Mouse (Mus musculus): ENCODE data around the gene Abl1.
"Not testable (repeated sequence)": the region's sequence is repeated elsewhere in the genome, so short reads cannot be mapped to it uniquely, and the experiment has no call there.

The Abl1 gene

DNA sequence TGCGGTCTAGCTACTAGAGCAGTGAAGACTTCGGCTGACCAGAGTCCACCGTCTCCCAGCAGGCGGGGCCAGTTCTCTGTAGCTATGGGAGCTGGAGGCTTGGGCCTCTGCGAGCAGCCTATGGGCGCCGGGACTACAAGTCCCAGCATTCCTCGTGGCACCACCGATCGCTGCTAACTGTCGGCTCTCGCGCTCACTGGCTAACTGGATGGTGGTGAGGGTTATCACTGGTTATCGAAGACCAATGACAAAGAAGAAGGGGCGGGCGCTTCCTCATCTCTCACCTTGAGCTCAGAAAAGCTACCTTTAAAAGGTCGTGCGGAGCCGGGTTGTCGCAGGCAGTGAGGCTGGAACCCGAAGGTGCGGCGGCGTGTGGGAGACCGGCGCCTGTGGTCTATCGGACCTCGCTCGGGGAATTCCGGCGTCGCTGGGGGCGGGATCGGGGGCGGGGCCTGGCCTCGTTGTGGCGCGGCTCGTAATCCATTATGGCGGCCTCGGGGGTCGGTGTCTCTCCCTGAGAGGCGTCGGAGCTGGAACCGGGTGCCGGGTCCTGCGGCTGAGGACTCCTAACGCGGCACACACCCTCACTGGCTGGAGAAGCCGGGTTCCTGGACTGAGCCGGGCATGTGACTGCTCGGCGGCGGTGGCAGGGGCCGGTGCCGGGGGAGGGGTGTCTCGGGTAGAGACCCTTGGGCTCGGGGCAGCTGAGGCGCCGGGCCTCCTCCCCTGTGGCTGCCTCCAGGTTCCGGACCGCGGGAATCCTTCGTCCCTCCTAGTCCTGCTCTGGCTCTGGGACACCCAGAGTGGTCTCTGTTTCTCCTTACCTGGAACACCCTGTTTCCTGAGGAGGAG is at the start of gene Abl1:
Gene Abl1, plus strand, starts transcription at position 303 of the 852 bp plus-strand sequence.
- peak; percentile 100 for DNase-seq (ENCODE audit: low read depth, low spot score)

DNA sequence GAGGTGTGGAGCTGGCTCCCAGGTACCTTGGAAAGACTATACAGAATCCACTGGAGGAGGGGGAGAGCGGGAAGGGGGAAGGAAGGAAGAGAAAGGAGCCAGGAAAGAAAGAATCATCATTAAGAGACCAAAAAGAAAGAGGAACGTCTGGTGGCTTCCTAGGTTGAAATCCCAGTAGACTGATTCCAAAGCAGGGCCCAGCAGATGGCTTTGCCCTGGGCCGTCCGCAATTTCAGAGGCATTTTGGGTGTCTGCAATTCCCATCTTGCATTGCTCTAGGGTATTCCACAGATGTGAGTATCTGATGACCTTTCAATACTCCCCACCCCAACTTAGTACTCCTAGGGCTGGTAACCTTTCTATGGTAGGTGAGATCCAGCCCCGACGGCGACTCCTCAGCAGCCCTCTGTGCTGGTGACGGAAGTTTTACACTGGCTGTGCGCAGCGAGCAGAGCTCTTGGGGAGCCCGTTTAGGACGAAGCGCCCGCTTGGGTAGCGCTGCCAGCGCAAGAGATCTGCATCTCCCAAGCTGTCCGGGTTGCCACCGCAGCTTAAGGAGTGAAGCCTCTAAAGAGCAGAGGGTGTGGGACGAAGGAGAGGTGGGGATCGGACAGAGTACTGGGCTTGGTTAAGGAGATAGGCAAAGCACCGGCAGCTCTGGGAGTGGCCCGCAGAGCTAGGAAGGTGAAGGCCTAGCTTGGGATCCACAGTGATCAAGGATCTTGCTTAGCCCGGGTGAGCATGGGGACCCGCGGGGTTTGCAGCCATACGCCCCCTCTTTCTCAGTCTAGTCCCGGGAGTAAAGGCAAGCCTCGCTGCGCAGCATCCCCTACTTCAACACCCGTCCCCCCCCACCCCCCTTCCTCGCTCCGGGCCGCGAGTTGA is 49.4 kb upstream of the Abl1 start:
- DNase-seq (ENCODE audit: low read depth, low spot score): no peak

DNA sequence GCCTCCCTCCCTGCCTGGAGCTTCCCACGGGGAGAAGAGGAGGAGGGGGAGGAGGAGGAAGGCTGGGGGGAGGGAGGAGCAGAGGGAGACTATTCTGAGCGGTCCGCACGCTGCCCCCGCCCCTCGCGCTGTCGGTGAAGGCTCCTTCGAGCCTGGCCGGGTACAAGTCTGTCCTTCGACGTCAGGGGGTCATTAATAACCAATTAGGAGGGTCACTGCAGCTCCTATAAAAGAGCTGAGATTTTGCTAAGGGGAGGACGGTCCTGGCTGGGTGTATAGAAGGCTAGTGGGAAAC is 48.8 kb upstream of the Abl1 start:
- no peak for DNase-seq (ENCODE audit: low read depth, low spot score)

DNA sequence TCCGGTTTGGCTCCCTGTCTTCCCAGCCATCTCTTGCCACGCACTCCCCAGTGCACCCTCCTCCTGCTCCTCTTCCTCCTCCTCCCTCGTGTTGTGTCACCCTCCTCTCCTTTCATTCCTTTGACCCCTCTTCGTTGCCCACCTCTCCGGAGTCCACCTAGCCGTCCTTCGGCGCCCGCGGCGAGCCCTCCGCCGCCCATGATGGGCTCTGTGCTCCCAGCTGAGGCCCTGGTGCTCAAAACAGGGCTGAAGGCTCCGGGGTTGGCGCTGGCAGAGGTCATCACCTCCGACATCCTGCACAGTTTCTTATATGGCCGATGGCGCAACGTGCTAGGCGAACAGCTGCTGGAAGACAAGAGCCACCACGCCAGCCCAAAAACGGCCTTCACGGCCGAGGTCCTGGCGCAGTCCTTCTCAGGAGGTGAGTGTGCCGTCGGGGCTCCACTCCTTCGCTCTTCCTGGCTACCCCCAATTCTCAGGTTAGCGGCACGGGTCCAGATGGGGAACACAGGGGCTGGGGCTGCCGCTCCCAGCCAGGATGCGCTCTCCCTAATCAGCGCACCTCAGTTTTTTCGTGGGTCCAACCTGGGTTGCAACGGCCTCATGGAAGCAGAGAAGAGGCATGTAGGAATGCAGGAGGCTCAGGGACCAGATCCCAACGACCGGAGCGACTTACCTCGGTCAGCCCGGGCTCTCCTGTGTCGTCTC is 48.1 kb upstream of the Abl1 start, which contains the start of gene Prdm12:
Gene Prdm12, plus strand, starts transcription at position 137 of the 708 bp plus-strand sequence.
- DNase-seq (ENCODE audit: low read depth, low spot score): no peak

DNA sequence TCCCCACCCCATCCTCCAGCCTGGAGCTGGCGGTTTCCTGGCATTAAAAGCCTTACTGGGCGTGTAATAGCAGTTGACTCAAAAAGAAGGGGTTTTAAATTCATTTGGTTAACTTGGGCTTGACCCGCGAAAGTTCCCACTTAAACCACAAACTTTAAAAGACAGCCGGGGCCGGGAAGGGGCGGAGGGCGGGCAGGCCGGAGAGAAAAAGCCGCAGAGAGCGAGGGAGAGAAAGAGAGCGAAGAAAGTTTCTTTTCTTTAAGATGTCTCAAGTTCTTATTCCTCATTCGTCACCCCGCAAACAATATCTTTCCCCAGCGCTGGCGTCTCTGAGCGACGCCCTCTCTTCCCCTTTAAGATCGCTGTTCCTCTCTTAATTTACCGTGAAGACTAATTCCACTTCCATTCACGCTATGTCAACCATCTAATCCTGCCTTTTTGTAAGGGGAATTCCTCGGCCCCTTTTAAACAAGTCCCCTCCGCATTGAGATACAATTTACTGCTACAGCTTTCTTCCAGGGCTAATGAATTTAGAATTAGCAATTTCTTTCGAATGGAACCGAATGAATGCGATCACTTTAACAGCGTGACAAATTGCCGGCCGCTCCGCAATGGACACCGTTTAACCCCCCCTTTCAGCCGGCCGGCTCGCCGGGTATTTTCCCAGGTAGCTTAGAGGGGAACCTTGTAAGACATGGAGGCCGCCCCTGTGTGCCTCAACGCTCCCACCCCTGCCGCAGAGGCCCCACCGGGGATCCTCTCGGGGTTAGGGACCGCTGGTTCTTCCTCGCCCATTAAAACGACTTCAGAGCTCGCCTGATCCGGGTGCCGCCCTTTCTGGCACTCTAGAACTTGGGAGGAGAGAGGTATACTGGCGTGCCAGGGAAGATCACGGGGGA is 47.3 kb upstream of the Abl1 start:
- DNase-seq (ENCODE audit: low read depth, low spot score): no peak

DNA sequence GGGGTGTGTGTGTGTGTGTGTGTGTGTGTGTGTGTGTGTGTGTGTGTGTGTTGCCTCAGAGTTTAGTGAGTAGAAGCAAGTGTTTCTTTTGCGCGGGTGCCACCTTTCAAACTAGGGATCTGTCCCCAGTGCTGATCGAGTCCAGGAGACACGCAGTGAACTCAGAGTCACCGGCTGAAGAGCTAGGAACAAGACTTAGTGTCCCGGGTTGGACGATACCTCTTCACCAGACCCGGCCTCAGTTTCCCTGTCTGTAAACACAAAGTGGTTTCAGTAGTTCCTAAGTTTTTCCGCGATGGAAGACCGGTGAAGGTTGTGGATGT is 46.7 kb upstream of the Abl1 start:
- no peak for DNase-seq (ENCODE audit: low read depth, low spot score)

DNA sequence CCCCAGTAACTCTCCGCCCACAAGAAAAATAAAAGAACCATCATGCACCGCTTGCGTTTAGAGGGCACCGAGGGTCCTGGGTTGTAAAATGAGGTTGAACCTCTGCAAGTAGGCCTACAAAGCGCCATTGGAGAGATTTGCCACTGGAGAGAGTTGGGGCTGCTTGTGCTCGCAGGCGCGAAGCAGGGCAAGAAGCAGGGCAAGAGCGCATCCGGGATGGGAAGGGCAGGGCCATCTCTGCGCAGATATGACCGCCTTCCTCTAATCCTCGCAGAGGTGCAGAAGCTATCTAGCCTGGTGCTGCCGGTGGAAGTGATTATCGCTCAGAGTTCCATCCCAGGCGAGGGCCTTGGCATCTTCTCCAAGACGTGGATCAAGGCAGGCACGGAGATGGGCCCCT is 46.2 kb upstream of the Abl1 start:
- no peak for DNase-seq (ENCODE audit: low read depth, low spot score)

DNA sequence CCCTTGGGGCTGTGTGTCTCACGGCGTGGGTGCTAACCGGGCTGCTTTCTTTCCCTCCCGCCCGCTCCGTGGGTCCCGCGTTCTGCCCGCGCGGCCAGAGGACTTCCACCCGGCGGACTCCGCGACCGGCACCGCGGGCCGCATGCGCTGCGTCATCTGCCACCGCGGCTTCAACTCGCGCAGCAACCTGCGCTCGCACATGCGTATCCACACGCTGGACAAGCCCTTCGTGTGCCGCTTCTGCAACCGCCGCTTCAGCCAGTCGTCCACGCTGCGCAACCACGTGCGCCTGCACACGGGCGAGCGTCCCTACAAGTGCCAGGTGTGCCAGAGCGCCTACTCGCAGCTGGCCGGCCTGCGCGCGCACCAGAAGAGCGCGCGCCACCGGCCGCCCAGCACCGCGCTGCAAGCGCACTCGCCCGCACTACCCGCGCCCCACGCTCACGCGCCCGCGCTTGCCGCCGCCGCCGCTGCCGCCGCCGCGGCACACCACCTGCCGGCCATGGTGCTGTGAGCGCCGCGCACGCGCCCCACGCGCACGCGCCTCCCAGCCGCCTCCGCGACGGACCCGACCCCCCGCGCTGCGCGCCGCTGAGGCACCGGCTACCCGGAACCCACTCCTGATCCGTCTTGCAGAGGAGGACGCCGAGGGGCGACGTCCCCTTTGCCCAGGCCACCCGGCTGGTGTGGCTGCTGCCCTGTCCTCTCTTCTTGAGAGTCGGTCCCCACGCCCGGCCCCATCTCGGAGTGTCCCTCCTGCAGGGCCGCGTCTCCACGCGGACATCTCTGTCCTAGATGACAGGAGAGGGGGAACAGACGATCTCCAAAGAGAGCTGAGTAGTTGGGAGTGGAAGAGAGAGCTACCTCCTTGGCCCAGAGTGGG is 34.0 kb upstream of the Abl1 start:
- no peak for DNase-seq (ENCODE audit: low read depth, low spot score)

DNA sequence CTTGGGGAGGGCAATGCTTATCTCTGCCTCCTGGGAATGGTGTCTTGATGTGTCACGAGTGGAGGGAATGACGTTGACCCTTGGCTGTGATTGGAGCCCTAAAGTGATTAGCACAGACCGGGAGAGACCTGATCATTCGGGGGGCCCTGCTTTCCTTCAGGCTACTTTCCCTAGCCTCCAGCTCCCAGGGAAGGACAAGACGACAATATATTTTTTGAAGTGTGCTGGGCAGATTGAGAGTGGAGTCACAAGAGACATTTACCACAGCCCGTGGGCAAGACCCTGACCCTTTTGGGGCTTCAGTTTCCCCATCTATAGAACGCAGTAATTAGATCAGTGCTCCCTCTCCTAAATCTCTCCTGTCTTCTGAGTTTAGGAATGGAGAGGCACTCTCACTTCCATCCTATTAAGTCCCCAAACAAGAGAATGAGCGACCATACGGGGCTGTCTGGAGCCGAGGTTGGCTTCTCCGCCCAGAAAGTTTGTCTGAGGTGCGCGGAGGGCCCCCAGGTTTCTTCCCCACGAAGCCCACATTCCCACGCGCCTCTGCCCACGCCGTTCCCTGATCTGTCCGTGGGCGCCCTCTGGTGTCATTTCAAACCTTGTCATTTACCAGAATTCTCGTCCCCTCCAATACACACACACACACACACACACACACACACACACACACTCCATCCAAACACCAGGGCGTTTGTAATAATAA is 33.2 kb upstream of the Abl1 start:
- DNase-seq (ENCODE audit: low read depth, low spot score): peak; percentile 36

DNA sequence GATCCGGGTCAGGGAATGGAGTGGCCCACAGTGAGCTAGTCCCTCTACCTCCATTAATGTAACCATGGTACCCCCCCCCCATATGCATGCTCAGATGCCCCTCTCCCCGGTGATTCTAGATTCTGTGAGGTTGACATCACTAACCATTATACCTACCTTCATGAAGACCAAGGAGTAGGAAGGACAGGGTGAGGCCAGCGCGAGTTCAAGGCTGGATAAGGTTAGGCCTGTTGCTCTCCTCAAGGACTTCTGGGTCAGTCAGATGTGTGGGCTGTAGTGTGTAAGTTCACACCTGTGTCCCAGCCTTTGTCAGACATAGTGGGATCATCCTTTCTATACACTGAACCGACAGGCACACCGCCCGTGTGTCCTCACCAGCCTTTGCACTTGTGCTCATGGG is 31.8 kb upstream of the Abl1 start:
- no peak for DNase-seq (ENCODE audit: low read depth, low spot score)

DNA sequence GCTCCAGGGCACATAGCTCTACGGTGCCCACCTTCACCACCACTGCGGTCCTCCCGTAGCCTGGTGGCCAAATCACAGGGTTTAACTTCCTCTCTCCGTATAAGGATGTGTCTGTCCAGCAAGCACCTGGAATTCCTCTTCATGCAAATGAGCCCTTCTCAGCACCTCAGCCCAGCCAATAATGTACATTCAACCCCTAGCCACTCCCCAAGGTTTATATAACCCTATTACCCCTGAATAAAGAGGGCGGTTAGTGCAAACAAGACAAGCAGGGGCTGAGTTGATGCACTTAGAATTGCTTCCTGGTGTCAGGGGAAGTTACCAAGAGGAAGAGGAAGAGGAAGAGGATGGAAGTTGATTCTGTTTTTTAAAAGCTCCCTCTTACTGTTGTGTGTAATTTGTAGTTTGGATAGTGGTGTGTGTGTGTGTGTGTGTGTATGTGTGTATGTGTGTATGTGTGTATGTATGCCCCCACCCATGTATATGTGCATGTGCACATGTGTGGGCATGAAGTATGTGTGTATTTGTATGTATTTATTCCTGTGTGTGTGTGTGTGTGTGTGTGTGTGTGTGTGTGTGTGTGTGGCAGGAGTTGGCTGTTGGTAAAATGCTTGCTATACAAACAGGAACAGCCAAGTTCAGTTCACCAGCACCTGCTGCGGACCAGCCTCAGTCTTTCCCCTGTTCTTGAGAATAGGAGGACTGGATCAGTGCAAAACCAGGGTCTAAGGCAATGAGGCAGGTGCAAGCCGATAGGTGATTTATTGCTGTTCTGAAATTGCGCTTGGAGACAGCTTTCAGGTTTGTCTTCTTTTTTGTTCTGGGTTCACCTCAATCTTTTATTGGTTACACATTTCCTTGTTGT is 25.0 kb upstream of the Abl1 start:
- no peak for DNase-seq (ENCODE audit: low read depth, low spot score)

DNA sequence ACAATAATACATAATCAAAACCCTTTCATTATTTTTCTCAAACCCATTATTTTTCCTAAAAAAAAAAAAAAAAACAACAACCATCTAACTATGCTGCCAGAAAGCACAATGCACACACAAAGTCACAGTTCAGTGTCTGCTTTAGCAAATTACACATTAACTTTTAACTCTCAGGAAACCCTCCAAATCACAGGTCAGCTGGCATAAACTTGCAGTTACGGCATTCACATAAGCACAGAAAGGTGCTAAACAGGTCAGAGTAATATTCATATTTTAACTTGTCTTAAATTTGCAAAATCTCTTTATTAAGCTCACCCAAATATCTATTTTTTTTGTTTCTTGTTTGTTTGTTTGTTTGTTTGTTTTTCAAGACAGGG is 24.4 kb upstream of the Abl1 start:
- no peak for DNase-seq (ENCODE audit: low read depth, low spot score)

DNA sequence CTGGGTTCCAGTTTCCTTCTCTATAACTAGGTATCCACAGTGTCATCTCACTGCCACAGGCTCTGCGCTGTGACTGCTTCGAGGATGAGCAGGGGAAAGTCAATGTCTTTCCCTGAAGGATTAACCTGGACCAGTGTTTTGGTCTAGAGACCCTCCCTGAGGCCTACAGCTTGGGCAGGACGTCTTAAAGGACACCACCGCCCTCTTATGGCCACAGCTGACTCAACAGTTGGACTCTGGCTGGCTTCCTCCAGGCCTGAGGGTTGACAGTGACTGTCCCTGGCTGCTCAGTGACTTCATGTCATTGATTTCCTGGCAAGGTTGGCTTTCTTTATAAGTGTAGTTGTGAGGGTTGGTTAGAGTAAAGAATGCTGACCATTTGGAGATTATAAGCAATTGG is 20.8 kb upstream of the Abl1 start:
- DNase-seq (ENCODE audit: low read depth, low spot score): peak; percentile 39

DNA sequence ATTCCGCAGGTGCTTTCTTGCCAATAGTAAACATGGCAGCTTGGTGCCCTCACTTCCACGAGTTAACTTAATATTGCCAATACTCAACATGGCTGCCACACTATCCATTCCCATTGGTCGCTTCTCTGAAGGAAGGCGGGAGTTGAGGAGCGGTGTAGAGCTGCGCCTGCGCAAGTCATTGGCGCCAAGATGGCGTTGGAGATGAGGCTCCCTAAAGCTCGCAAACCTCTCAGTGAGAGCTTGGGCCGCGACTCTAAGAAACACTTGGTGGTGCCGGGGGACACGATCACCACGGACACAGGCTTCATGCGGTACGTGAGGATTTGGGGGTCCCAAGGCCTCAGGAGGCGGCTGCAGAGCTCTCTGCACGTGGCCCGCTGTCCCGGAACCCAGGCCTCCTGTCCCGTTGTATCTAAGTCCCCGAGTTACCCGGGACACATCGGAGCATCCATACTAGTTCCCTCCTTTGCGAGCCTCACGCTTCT is 17.6 kb upstream of the Abl1 start, which contains the start of gene Exosc2:
Gene Exosc2, plus strand, starts transcription at position 165 of the 485 bp plus-strand sequence.
- DNase-seq (ENCODE audit: low read depth, low spot score): peak; percentile 99

DNA sequence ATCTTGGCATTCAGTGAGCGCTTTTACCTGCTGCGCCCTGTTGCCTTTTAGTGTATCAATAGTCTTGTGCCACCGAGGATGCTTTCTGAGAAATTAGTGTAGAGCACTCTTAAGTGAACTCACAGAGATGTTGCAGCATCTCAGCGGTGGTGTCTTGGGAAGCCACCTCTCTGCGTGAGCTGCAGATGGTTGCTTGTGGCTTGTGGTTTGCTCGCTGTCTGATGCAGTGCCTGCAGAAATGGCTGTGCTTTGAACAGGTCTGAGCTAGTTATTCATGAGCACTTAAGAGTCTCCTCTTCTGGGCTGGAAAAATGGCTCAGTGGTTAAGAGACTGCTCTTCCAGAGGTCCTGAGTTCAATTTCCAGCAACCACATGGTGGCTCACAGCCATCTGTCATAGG is 9.5 kb upstream of the Abl1 start:
- no peak for DNase-seq (ENCODE audit: low read depth, low spot score)

DNA sequence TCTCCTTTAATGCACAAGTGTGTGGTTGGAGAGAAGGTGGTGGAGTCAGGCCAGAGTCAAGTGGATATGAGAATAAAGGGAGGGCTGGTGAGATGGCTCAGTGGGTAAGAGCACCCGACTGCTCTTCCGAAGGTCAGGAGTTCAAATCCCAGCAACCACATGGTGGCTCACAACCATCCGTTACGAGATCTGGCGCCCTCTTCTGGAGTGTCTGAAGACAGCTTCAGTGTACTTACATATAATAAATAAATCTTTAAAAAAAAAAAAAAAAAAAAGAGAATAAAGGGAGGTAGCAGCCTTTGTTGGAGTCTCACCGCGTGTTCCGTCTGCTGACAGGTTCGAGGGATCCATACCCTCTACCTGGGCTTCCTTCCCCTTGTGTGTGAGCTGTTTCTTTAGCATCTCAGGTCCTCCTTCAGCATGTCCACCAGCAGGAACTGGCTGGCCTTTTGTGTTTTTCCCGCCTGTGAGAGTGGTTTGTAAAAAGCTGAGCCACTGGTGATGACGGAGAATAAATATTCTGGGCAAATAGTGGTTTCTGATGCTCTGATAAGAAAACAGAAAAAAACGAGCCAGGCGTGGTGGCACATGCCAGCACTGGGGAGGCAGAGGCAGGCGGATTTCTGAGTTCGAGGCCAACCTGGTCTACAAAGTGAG is 7.0 kb upstream of the Abl1 start:
- DNase-seq (ENCODE audit: low read depth, low spot score): not testable (repeated sequence)

DNA sequence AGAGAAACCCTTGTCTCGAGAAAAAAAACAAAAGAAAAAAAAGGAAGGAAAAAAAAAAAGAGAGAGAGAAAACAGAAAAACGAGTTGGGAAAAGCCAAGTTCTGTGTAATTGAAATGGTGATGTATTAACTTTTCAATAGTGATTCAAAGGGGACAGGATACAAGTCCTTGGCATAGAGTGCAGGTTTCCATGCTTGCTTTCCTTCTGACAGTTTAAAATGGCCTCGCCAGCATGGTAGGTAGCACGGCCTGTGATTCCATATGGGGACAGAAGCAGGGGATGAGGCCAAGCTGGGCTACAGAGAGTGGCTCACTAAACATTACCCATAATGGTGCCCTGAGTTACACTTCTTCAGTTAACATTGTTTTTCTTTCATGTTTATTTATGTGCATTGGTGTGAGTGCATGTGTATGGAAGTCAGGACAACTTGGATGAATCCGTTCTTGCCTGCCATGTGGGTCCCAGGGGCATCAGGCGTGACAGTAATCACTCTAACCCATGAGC is 6.4 kb upstream of the Abl1 start:
- no peak for DNase-seq (ENCODE audit: low read depth, low spot score)

DNA sequence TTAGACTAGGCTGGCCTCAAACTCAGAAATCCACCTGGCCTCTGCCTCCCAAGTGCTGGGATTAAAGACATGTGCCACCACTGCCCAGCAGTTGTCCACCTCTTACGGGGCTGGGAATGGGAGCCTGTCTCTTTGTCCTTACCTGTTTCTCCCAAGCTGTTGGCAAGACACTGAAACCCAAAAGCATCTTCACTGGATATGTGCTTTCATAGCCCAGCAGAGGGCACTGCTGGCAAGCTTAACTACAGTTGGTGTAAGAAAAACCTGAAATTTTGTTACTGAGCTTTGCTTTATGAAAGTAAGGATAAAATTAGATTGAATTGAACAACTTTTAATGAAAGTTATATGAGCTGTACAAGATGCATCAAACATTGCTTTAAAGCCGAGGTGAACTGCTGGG is 4.5 kb upstream of the Abl1 start:
- peak; percentile 86 for DNase-seq (ENCODE audit: low read depth, low spot score)

Data from 3T3-L1 (cell line).